Mouse (Mus musculus) gastrocnemius, adult 8-10 months (tissue): ENCODE results near the gene Etl4. TPM values are rescaled to one million over a fixed set of nuclear protein-coding genes. Genes with fewer than 3 reads are reported as not detected.

Experiments used
- DNase-seq, 2 experiments: peaks; one replicate each; pipeline ENCODE4 v3.0.0; 2022; ENCODE audit warnings: low spot score in 2 of 2
- total RNA-seq, 4 experiments: library from RNA; stranded (reverse); gene quantifications; 2 replicates each; pipeline ENCODE4 v1.2.4; 2022

Etl4 gene
- 10 to 100 TPM; 55.0 to 90.5 (median 65.9) TPM for total RNA-seq

GRCm38 (mm10) chr2:19909171-19909899 lies at the start of gene Etl4:
Gene Etl4 (plus strand): TSS chr2:19909780.
- DNase-seq: peak in 1 of 2 experiments; percentile 4

GRCm38 (mm10) chr2:19869167-19869566 lies 40.4 kb upstream of the Etl4 start:
- no peak for DNase-seq

- no peak for DNase-seq
Observed at GRCm38 (mm10) chr2:19871881-19872280, 37.7 kb upstream of the Etl4 start.

- no peak for DNase-seq
Observed at GRCm38 (mm10) chr2:19890875-19891274, 18.7 kb upstream of the Etl4 start.

- no peak for DNase-seq
Observed at GRCm38 (mm10) chr2:19909900-19910780, 560 bp downstream of the Etl4 start.

GRCm38 (mm10) chr2:19910781-19911175 lies 1.2 kb downstream of the Etl4 start:
- no peak for DNase-seq

- DNase-seq: peak in 1 of 2 experiments; percentile 18
Observed at GRCm38 (mm10) chr2:19919190-19919589, 9.6 kb downstream of the Etl4 start.

- no peak for DNase-seq
Observed at GRCm38 (mm10) chr2:19930009-19930408, 20.4 kb downstream of the Etl4 start.

GRCm38 (mm10) chr2:19933836-19934235 lies 24.3 kb downstream of the Etl4 start:
- no peak for DNase-seq

- DNase-seq: no peak
Observed at GRCm38 (mm10) chr2:19945205-19945604, 35.6 kb downstream of the Etl4 start.

GRCm38 (mm10) chr2:19953028-19953427 lies 43.4 kb downstream of the Etl4 start:
- no peak for DNase-seq

GRCm38 (mm10) chr2:19966445-19966844 lies 56.9 kb downstream of the Etl4 start:
- no peak for DNase-seq

- no peak for DNase-seq
Observed at GRCm38 (mm10) chr2:20037671-20038070, 128.1 kb downstream of the Etl4 start.

GRCm38 (mm10) chr2:20072377-20072776 lies 162.8 kb downstream of the Etl4 start:
- DNase-seq: no peak

GRCm38 (mm10) chr2:20076118-20076796 lies 166.7 kb downstream of the Etl4 start:
- no peak for DNase-seq

GRCm38 (mm10) chr2:20084781-20085180 lies 175.2 kb downstream of the Etl4 start:
- no peak for DNase-seq

- DNase-seq: no peak
Observed at GRCm38 (mm10) chr2:20105456-20105855, 195.9 kb downstream of the Etl4 start.

GRCm38 (mm10) chr2:20111703-20112102 lies 202.1 kb downstream of the Etl4 start:
- DNase-seq: no peak

GRCm38 (mm10) chr2:20125914-20126313 lies 216.3 kb downstream of the Etl4 start:
- DNase-seq: no peak

GRCm38 (mm10) chr2:20131792-20132191 lies 222.2 kb downstream of the Etl4 start:
- DNase-seq: no peak

GRCm38 (mm10) chr2:20138426-20138825 lies 228.8 kb downstream of the Etl4 start:
- no peak for DNase-seq

GRCm38 (mm10) chr2:20145368-20145767 lies 235.8 kb downstream of the Etl4 start:
- no peak for DNase-seq
